Mouse (Mus musculus) c-Kit-positive CD71-positive TER-119-positive erythroid progenitor cells, embryonic 14.5 days (primary cell): ENCODE measurements at regions not wholly inside any gene's neighbourhood (a gene's known extent, or its start where the extent isn't known, plus 50 kb on each side); places are given as distances from the start of the nearest gene placed in this dataset.

Source experiments
- DNase-seq: peaks from one replicate; pipeline ENCODE4 v3.0.0-alpha.2; 2013; ENCODE audit warnings: low spot score

DNA sequence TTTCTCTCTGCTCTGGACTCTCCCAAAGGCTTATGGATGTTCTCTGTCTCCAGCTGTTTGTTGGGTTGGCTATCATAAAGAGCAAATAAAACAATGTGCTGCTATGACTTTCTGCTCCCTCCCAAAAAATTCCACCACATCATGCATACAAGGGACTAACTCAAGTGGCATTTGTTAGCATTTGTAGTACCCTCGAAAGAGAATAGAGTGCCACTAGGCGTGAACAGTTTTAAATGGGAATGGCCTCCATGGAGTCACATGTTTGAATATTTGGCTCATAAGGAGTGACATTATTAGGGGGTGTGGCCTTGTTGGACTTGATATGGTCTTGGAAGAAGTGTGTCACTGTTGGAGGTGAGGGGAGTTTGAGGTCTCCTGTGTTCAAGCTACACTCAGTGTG is 86.5 kb upstream of the Serbp1 start:
- DNase-seq, result no peak

- no peak for DNase-seq
Observed at GRCm38 (mm10) chr6:67149425-67149824, 88.6 kb upstream of the Serbp1 start.

DNA sequence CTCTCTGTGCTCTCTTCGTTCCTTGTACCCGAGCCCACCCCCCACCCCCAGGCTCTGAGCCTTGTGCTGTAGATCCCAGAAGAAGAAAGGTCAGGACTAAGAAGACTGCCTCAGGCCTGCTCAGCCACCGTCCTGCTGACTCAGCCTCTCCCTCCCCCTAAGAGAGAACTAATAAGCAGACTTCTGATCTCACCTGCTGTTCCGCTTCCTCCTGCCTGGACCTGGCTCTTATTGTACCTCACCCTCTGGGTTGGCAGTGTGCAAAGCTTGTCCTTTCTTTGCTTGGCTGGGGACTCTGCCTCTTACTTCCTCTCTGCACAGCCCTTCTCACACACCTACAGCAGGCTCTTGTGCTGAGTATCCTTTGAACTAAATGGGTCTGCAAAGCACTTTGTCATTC is 91.3 kb upstream of the Serbp1 start:
- no peak for DNase-seq

DNA sequence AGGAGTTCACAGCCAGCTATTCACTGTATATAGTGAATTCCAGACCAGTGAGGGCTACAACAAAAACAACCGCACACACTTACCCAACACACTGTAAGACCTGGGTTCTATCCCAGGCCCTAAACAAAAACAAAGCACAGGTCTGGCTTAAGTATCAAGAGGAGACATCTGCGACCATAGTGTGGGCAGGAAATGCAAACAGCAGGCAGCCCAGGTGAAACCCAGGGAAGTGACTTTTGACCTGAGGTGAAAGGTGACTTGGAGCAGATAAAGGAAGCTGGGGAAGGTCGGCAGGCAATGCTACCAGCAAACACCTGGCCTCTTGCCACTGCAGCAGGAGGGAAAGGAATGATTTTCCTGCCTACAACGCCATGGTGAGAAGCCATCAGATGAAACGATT is 92.0 kb upstream of the Serbp1 start:
- no peak for DNase-seq

DNA sequence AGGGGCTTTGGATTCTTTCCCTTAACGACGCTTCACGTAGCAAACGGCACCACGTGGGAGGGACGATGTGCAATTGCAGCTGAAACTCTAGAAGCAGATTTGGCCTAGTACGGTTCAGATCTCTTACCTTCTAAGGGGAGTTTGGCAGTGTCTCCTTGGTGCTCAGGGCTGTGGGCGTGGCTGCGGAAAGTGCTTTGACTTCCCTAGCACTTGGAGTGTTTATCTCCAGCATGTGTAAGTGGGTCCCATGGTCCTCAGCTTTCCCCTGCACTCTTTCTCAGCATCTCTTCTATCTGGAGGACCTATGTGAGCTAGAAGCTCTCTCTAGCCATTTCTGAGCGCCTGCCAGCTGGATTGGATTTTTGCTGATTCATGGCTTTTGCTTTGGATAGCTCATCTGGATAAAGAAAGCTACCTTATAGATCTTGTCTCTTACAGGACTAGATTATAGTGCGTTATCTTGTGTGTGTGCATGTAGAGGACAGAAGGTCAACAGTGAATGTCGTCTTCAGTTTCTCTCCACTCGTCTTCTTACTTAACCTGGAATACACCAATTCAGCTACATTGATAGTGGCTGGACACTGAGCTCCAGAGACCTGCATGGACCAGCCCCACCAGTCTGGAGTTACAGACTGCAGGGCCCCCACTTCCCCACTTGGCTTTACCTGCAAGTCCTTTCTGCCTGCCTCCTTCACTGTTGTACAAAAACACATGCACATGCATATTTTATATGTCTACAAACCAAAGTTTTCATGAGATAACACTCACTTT is 92.8 kb upstream of the Serbp1 start:
- DNase-seq, result no peak

DNA sequence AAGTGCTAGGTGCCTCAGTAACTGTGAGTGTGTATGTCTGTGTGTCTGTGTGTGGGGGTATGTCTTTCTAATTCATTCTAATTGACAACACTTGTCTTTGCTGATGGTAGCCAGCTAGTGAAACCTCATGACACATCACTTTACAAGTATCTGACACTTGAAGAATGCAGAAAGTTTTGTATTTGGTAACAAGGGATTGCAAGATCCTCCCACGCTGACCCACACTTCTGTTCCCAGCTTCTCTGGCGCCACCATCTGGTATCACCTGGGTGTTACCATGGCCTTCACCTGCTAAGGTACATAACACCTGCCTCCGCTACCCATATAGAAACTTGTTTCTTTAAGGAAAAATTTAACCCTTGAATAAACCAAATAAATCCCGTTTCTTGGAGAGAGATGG is 95.8 kb upstream of the Serbp1 start:
- no peak for DNase-seq

DNA sequence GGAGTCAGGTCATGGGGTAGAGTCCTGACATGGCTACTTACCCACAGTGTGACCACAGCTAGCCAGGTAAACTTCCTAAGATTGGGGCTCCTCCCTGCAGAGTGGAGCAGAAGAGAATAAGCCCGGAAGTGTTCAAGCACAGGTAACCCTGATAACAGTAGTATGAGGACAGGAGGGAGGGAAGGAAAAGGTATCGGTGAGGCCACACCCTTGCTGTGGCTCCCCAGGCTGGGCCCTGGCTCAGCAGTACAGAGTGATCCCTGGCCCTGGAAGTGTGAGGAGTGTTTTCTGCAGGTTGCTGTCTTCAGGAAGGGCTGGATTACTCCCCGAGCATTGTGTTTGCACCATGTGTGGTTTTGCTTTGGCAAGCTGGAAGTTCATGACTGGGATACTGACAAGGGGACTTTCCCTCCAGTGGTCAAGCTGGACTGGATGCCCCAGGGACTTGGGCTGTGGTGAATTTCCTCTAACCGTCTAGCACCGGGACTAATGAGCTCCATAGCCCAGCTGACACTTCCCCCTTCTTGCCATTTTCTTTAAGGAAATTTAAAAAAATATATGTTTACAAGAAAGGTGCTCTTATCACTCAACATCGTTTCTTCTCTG is 97.2 kb upstream of the Serbp1 start:
- no peak for DNase-seq

GRCm38 (mm10) chr6:67139012-67139375 is 99.0 kb upstream of the Serbp1 start:
- DNase-seq, result no peak

GRCm38 (mm10) chr6:67138302-67139011 is 99.5 kb upstream of the Serbp1 start:
- no peak for DNase-seq

DNA sequence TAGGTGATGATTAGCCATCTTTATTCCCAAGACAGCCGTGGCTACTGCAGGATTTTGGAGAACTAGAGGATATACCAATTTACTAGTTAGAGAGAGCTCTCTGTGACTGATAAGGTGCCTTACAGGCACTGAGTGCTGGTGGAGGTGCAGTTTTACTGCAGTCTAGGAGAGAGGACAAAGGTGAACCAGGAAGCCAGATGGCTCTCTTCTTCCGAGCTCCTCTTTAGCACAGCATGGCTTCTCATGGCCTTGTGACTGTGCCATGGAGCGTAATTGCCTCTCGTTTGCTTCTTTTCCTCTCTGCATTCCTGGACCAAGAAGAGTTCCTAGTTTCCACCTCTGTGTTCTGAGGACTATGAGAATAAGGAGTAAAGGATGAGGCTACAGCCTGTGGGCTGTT is 100.2 kb upstream of the Gadd45a start:
- DNase-seq, result no peak

DNA sequence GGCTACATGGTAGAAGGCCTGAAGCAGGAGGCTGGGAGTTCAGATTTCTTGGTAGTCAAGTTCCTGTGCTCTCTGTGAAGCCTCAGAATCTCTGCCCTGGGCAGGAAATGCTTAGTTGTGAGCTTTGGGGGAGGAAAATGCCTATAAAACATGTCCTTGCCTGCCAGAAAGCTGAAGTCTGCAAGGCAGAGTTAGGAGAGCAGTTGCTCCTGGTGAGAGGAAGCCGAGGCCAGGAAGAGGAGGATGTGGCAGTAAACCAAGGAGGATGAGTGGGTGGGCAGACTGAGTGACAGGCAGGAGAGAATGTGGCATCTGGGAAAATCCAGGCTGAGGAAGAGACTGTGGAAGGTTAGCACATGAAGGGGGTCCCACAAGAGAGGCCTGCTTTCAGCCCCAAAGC is 97.7 kb upstream of the Gadd45a start:
- DNase-seq, result no peak

GRCm38 (mm10) chr6:67130540-67131301 is 93.5 kb upstream of the Gadd45a start:
- DNase-seq, result no peak

DNA sequence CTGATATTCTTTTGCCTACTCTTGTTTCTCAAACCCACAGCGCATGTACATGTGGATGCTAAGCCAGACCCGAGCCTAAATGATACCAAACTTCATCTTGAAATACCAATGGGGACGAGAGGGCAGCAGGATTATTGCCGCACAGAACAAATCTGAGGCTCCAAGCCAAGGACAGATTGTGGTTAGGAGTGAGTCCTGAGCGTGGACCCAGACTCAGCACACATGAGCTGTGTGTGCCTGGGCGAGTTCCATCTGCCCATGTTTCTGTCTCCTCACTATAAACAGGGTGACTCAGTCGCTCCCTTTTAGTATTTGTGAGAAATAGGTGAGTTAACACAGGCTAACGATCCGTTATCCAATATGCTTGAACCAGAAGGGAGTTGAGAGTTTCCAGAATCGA is 92.4 kb upstream of the Gadd45a start:
- no peak for DNase-seq

DNA sequence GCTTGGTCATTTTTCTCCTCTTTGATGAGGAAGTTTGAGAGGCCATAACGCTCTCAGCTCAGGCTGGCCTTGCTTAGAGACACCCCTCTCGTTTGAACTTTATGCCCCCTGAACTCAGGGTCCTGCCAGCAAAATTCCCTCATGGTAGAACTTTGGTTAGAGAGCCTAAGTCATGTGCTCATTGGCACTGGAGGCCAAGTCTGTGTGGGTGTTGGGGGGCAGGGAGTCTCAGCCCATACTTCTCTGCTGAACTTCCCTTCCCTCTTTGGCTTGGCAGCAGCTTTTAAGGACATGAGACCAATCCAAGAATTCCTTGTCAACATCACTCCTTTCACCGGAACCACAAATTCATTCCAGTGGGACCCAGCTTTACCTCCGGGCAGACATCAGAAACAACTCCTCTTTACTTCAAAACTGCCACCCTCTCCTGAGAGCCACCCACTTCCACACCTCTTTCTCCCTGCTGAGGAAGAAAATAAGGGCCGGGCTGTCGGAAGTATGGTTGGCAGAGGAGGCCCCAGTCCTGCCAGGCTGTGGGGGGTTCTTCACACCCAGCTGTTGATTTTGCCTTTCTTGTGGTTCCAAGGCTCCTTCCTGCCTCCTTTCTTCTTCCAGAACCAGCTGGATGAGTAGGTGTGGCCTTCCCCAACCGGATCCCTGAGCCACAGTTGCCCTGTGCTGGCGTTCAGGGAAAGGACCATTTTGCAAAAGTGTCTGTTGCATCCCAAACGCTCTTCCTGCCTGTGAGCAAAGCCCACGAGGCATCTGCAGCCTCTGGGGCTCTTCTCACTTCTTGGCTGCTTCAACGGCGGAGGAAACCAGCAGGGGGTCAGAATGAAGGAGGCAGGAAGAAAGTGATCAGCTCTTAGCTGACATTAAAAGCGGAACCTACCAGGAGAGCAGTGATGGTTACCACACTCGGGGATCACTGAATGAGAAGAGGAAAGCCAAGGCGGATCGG is 91.5 kb upstream of the Gadd45a start:
- no peak for DNase-seq

- no peak for DNase-seq
Observed at GRCm38 (mm10) chr6:67127727-67128126, 90.5 kb upstream of the Gadd45a start.

- DNase-seq, result no peak
Observed at GRCm38 (mm10) chr6:67125715-67126312, 88.6 kb upstream of the Gadd45a start.

DNA sequence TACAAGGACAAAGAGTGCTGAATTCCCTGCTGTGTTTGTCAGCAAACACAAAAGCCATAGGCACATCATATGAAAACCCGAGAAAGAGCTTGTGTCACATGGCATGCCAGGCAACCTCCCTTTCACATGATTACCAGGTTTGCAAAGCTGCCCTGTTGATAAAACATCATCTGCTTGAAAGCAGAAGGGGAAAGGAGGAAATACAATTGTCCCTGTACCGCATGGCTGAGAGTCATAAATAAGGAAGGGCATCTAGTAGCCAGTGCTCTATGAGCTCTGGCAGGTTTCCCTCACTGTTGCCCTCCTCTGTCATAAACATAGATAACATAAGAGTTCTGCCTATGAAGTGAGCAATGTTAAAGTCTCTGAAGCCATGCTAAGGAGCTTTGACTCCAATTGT is 86.8 kb upstream of the Gadd45a start:
- DNase-seq, result no peak

GRCm38 (mm10) chr6:67123071-67123470 is 85.8 kb upstream of the Gadd45a start:
- DNase-seq, result no peak

- DNase-seq, result no peak
Observed at GRCm38 (mm10) chr6:67116306-67116705, 79.0 kb upstream of the Gadd45a start.

DNA sequence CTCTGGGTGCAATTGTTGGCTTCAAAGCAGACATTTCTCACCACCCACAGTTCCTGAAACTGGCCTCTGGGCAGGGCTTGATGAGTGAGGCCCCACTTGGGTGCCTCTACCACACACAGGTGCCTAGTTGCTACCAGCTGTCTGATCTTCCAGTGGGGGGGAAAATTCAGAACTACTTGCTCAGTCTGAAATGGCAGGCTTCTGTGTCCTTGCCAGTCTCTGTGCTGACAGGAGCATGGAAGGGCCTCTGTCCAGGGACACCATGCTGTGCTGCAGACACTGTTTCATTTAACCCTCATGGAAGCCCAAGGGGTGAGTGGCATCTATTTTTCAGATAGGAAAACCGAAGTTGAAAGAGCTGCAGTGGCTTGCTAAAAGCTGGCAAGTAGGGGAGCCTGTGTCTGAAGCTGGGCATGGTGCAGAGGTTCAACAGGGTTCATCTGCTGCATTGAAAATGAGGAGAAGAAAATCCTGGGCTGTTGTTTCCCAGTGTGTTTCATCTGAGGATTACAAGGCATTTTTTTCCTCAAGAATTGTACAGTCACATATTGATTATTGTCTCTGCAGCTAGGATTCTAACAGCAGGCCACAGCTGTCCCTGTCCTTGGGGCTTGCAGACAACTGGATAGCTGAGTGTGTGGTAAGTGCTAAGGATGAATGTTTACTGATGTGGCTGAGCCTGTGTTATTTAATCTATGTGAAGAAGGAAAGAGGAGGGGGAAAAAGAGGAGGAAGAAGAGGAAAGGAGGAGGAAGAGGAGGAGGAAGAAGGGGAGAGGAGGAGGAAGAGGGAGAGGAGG is 78.4 kb upstream of the Gadd45a start:
- DNase-seq, result no peak
